Mouse (Mus musculus): ENCODE results near the gene Timp1. TPM values are rescaled to one million over a fixed set of nuclear protein-coding genes. Genes with fewer than 3 reads are reported as not detected.
A peak's percentile ranks its signal among the peaks of the same experiment; 100 is the strongest.

Timp1 gene
- not detected in 2 replicates for total RNA-seq (2017)

DNA sequence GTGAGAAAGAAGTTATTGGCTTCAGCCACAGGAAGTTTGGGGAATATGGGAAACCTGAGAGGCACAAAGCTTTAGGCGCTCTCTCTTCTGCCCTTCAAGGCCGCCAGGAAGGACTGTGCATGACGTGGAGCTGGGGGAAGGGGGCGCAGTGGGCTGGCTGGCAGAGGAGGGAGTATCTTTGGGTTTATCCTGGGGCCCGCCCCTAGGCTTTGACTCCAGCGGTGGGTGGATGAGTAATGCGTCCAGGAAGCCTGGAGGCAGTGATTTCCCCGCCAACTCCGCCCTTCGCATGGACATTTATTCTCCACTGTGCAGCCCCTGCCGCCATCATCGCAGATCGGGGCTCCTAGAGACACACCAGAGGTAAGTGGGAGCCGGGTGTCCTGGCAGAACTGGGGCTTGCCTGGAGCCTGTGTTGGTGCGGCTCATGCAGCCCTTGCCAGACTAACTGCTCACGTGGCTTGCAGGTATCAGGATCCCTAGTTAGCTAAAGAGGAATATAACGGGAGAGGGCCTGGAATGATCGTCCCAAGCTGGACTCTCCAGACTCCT lies at the start of gene Timp1:
Timp1 (plus strand) TSS at position 205 of the 552 bp plus-strand sequence.
- peak; percentile 69 for ATAC-seq (replicated peaks; ENCODE audit: low read depth, poor library complexity, severe bottlenecking)

DNA sequence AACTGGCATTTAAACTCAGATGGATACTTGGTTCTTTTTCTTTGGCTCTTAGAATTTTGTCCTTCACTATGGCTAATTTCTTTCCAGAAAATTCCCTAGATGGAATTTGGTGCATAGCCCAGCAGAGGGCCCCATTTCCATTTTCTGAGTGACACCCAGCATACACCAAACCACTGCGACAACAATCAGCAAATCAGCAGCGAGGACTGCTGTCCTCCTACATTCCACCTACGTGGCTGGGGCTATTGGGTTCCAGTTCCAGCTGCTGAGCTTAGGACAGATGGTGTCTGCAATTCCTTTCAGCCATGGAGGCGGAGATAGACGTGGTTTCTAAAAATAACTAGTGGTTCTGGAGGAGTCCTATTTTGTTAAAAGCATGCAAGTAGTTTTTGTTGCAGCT lies 41.0 kb upstream of the Timp1 start:
- peak; percentile 71 for ATAC-seq (replicated peaks; ENCODE audit: low read depth, poor library complexity, severe bottlenecking)

DNA sequence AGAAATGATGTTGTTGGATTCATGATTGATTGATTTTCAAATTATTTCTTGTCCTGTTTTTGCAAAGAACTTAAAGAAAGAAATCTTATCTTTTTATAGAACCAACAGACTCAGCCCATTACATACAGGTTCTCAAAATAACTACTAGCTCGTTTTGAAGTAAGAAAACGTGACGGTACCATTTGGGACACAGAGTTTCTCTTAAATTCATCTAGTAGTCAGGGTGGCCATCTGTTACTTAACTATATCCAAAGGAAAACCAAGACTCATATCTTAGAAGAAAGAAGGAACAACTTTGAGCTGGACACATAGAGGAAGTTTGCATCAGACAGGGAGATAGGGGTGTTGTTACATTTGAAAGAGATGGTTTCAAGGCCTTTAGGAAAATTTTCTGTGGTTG lies 22.7 kb upstream of the Timp1 start:
- no peak for ATAC-seq (replicated peaks; ENCODE audit: low read depth, poor library complexity, severe bottlenecking)

DNA sequence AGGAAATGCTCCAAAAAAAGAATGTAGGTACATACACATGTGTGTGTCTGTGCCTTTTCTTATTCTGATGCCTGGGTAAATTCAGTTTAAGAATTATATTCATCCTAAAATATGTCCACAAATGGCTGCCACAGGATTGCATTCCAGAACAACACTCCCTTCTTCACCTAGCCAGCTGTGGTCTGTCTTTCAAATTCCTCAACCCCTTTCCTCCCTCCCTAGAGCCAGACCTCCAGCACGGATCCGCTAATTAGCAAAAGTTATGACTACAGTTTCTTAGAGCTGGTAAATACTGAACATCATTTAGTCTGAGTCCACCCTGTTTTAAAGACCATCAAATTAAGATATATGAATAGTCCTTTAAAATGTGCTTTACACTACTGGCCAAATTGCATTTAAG lies 22.1 kb upstream of the Timp1 start:
- ATAC-seq (replicated peaks; ENCODE audit: low read depth, poor library complexity, severe bottlenecking), result no peak

DNA sequence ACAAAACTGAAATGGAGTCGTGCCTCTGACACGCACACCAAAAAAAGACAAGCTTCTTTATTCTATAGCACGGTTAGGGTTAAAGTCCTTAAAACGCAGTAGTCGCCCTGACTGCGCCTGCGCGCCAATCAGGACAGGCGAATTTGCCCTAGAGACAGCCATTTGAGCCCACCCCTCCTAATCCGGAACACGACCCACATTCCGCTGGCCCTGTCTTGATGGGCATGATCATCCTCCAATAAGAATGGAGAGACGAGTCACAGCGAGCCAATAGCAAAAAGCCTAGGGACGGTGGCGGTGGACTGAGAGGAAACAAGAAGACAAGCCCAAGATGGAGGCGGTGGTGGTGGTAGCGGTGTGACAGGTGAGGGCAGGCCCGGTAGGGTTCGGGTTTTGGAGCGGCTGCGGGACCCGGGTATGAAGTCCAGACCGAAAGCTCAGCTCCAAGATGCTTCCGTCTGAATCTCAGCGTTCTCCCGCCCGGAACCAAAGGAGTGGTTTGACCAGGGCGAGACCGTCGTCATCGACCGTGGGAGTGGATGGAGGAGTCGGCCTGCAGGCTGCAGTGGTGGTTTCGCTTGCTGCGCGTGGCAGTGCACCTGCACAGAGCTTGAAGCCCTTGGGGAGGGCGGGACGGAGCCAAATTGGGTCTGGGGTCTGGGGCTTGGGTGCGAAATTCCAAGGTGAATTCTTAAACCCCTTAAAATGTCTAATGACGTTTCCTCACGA lies 21.5 kb upstream of the Timp1 start:
- ATAC-seq (replicated peaks; ENCODE audit: low read depth, poor library complexity, severe bottlenecking), result peak; percentile 100

DNA sequence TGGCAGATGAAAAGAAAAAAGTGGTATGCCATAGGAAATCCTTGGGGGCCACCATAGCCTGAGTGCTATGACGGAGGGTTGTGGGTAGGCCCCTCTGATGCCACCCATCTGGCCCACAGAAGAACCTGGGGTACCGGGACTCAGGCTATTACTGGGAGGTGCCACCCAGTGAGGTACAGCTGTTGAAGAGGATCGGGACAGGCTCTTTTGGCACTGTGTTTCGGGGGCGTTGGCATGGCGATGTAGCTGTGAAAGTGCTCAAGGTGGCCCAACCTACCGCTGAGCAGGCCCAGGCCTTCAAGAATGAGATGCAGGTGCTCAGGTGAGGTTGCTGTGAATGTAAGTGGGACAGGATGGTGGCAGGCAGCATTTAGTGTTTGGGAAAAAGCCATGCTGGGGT lies 16.2 kb upstream of the Timp1 start:
- no peak for ATAC-seq (replicated peaks; ENCODE audit: low read depth, poor library complexity, severe bottlenecking)

DNA sequence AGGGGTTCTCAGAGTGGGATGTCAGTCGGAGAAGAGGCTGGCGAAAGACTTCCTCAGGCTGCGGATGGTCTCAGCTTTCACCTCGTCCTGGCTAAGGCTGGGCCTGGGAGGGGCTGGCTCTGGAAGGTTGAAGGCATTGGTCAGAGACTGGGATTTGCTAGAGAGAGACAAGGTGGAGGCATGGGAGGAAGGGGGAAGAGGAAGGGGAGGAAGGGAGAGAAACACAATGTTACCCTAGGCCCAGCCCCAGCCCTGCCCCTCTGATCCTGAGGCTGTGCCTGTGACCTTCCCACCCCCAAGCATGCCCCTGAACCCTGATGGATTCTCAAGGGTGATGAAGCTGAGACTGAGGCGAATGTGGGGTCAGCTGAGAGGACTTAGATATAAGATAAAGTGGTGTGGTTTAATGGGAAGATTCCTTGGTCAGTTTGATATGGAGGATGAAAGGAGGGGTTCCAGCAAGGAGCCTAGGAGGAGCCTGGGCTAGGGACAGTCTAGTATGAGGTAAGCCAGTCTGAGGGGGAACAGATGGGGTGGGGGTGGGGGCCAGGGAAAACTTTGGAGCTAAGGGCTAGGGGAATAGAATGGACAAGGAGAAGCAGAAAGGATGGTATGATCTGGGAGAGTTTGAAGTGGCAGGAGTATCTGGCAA lies 8.4 kb upstream of the Timp1 start:
- no peak for ATAC-seq (replicated peaks; ENCODE audit: low read depth, poor library complexity, severe bottlenecking)

DNA sequence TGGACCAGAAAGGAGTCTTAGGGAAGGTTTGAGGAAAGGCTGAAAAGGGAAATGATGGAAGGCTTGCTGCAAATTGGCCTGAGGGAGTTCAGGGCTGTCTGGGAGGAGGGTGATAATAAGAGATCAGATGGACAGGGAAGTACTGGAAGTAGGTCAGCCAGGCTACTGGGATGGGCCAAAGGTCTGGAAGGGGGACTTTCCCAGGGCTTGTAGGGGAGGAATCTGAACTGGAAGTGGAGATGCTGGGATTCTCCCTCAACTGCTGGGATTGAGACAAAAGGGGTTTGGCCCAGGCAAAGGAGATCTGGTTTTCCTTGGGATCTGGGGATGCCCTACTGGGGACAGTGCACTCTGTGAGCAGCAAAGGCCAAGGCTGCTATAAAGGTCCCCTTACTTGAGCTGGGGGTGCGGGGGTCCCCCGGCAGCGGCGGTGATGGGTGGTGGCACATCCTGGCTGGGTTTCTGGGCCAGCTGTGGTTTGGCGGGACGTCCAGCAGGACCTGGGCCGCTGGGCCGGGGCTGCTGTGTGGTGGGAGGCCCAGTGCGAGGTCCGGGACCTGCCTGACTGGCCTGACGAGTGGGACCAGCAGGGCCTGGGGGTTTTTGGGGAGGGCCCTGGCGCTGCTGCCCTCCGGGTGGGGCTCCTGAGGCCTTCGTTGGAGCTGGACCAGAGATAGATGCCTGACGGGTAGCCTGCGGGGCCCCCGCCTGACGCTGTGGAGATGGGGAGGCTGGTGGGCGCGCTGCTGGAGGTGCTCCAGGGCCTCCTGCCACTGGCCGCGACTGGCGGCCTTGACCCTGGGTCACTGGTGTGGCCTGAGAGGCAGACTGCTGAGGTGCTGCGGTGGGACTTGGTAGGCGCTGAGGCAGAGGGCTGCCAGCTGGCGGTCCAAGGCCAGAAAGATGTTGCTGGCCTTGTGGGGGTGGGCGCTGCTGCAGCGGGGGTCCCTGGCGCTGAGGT lies 7.6 kb upstream of the Timp1 start:
- ATAC-seq (replicated peaks; ENCODE audit: low read depth, poor library complexity, severe bottlenecking), result no peak

DNA sequence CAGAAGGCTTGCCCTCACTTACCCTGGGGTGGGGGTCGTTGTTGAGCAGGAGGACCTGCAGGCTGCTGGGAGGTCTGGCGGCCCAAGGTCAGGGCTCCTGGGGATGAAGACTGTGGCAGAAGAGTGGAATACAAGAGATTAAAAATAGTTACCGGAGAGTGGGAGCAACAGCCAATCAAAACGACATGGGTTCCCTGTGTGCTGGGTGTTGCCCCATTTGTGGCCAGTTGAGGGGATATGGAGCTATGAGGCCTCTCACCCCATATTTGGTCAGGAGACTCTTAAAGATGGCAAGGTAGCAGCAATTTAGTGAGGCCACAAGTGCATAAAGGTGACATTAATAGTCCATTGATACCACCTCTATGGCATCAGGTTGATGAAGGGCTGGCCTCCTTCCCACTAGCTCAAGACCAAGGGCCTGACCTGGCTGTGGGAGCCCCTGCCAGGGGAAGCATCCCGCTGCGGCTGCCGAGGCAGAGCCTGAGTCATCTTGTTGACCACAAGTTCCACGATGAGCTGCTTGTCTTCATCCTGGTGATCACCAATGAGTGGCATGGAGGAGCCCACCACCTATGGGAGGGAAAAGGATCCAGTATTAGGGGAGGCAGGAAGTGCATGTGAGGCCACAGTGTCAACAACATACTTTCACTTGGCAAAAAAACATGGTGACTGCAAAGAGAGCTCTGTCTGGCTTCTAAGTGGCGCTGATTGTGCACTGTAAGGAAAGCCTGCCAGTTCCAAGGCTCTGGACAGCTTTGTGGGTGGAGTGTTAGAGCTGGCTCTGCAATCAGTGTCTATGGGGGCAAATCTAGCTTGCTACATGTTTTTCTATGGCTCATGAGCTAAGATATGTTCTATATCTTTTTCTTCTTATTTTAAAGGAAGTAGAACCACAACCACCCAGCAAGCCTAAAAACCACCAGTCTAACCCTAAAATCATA lies 6.5 kb upstream of the Timp1 start:
- peak; percentile 76 for ATAC-seq (replicated peaks; ENCODE audit: low read depth, poor library complexity, severe bottlenecking)

DNA sequence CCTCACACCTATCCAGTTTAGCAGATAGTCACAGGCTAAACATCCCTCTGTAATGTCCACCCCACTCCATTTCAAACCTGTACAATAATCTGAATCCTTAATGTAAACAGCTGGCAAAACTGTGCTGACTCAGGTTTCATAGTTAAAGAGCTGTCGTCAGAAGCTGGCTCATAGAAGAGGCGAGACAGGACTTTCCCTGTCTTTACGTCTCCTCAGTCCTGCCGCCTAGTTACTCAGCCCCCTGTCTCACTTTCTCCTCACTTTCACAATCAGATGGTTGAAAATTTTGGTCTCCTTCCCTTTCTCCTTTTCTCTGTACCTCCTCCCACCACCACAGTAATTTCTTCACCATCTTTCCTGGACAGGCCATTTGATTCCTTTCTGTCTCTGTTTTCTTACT lies 1.9 kb upstream of the Timp1 start:
- ATAC-seq (replicated peaks; ENCODE audit: low read depth, poor library complexity, severe bottlenecking), result no peak

DNA sequence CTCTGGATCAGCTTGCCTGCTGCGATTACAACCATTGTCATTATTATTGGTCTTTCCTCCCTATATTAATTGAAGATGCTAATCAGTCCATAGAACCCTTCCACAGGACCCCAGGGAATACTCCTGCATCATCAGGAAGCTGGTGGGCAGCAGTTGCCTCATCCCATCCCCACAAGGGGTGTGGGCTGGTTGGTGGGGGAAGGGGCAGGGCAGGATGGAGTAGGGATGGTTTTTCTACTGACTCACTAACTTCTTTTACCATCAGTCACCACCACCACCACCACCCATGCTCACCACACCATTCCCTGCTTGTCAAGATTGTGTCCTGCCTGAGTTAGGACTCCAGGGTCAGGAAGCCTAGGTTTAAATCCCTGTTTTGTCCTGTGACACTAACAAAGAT lies 763 bp upstream of the Timp1 start:
- no peak for ATAC-seq (replicated peaks; ENCODE audit: low read depth, poor library complexity, severe bottlenecking)

DNA sequence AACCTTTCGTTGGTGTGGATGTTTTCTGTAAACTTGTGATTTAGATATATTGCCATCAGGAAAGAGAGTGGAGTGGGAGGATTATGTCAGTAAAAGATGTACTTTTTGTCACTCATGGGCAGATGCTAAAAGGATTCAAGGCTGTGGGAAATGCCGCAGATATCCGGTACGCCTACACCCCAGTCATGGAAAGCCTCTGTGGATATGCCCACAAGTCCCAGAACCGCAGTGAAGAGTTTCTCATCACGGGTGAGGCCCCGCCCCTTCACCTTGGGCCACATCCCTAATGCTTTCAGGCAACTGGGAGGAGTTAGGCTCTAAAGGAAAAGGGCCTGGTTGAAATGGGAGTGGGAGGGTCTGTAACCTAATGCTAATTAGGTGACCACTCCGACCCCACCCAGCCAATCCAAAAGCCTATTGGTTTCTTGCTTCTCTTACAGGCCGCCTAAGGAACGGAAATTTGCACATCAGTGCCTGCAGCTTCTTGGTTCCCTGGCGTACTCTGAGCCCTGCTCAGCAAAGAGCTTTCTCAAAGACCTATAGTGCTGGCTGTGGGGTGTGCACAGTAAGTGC lies 3.0 kb downstream of the Timp1 start:
- ATAC-seq (replicated peaks; ENCODE audit: low read depth, poor library complexity, severe bottlenecking), result no peak

DNA sequence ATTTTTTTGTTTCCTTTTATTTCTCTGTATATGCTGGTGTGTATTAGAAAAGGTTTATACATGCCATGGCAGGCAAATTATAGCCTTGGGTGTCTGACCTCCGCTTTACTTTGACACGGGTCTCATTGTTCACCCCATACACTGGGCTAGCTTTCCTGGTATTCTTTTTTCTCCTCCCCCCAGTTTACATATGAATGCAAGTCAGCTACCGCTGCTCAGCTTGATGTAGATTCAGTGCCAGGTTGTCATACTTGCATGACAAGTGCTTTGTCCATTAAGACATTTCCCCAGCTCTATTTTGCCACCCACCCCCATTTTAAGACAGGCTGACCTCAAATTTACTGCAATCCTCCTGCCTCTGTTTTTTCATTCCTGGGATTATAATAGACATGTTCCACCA lies 5.3 kb downstream of the Timp1 start:
- no peak for ATAC-seq (replicated peaks; ENCODE audit: low read depth, poor library complexity, severe bottlenecking)

DNA sequence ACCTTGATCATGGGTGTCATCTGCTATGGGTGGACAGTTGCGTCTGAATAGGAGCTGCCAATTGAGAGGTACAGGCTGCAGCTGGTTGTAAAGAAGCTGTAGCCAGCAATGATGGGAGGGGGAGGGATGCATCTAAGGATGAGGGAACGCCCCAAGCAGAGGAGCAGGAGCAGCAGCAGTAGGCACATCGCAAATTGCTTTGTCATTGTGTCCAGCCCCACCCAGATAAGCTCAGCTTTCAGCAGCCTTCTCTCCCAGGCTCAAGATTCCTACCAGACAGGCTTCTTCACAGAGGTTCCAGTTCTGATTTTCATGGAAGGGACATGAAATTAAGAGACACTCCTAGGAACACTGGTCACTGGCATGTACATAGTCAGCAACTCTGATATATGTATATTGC lies 40.1 kb downstream of the Timp1 start:
- ATAC-seq (replicated peaks; ENCODE audit: low read depth, poor library complexity, severe bottlenecking), result no peak

DNA sequence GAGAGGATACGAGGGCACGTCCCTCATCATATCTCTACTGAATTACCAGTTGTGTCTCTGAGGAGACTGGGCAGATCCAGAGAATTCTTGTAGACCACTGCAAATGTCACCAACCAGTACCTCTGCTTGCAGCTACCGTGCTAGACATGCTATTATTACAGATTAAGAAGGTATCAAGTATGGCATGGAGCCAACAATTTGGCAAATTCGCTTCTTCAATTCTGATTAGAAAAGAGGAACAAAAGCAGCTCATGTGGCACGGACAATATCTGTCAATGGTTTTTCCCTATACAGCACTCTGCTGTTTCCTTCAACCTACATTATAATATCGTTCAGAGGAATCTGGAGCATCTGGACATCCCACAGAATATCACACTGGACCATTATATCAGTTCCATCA lies 43.8 kb downstream of the Timp1 start:
- no peak for ATAC-seq (replicated peaks; ENCODE audit: low read depth, poor library complexity, severe bottlenecking)

DNA sequence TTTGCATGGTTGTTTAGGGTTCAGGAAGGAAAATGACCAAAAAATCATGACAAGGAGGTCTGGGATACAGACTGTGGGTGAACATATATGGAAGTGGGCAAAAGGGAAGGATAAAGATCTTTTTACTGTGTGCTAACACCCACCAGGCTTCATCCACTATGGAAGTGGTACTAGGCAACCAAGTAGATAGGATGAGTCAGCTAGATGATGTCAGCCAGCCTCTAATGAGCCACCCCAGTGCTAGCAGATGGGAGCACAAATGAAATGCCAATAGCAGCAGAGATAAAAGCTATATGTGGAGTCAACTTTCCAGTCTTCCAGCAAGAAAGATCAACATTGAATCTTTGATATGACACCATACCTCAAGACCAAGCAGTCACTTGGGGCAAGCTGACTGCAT lies 45.1 kb downstream of the Timp1 start:
- no peak for ATAC-seq (replicated peaks; ENCODE audit: low read depth, poor library complexity, severe bottlenecking)

DNA sequence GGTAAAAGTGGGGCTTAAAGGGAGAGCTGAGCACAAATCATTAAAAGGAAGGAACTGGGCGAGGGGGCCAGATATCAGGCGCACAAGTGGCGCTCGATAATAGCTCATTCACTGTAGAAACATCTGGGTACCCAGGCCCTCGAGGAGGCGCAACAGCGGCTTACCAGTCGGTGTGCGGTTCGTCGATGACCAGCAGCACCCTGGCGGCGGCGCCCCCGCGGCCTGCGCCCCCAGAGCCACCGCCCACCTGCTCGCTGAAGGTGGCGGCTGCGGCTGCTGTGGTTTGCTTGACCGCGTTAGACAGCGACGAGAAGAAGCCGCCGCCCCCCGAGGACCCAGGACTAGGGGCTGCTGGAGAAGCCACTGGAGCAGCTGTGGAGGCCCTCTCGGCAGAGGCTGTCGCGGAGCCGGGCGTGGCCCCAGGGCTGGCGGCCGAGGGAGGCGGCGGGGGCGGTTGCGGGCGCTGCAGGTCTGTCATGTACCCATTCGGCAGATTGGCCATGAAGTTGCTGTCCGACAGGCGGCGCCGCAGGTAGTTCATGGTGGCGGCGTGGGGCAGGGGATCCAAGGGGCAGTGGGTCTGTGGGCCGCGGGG lies 50.4 kb downstream of the Timp1 start:
- ATAC-seq (replicated peaks; ENCODE audit: low read depth, poor library complexity, severe bottlenecking), result peak; percentile 10; the same call in 1 of the 2 replicates

DNA sequence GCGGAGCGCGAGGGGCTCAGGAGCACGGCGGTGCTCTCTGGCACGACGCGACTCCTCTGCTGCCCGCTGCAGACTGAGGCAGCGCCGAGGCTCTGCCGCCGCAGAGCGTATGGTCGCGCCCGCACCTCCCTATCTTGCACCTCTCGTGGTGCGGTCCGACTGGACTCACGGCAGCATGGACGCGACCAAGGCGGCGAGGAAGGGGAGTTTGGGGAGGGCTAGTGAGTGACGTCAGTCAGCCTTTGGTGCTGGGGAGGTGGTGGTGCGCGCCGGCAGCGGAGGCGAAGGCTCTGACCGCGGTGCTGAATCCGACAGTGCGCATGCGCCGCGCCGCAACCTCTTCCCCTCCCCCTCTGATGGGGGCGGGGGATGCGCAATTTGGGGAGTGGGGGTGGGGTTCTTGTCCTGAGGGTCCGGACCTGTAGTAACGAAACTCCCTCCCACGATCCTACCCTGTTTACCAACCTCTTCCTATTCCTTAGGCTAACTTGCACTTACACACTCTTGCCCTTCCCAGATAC lies 50.9 kb downstream of the Timp1 start, which contains the start of gene Syn1:
Syn1 (minus strand) TSS at position 161 of the 521 bp plus-strand sequence.
- ATAC-seq (replicated peaks; ENCODE audit: low read depth, poor library complexity, severe bottlenecking), result peak; percentile 97

Data from common myeloid progenitor, adult 5-6 weeks (primary cell).